Mouse (Mus musculus) B cell, adult 67 days (primary cell): ENCODE measurements around the gene Sds. TPM values are rescaled to one million over a fixed set of nuclear protein-coding genes. Genes with fewer than 3 reads are reported as not detected.

Experiments used
- total RNA-seq, 2 experiments: library from RNA; stranded (reverse); gene quantifications; 4 replicates each; pipeline ENCODE4 v1.2.4; 2023

The Sds gene
- total RNA-seq: not detected

DNA sequence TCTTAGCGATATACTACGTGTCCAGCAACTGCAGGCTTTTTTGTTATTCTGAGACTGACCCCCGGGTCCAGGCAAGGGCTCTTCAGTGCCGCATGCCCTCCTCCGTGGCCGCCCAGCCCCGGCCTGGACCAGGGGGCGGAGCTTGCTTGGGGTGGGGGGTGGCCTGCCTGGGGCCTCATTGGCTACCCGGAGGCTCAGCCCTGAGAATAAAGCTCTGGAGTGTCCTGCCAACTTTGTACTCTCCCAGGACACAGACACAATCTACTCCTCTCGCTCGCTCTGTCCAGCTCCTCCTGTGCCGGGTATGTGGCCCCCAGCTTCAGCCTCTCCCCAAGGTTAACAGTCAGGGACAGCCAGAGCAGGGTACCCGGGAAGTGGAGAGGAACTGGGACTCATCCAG is at the start of gene Sds:
Gene Sds (plus strand): TSS at position 231 of the 400 bp plus-strand sequence.

DNA sequence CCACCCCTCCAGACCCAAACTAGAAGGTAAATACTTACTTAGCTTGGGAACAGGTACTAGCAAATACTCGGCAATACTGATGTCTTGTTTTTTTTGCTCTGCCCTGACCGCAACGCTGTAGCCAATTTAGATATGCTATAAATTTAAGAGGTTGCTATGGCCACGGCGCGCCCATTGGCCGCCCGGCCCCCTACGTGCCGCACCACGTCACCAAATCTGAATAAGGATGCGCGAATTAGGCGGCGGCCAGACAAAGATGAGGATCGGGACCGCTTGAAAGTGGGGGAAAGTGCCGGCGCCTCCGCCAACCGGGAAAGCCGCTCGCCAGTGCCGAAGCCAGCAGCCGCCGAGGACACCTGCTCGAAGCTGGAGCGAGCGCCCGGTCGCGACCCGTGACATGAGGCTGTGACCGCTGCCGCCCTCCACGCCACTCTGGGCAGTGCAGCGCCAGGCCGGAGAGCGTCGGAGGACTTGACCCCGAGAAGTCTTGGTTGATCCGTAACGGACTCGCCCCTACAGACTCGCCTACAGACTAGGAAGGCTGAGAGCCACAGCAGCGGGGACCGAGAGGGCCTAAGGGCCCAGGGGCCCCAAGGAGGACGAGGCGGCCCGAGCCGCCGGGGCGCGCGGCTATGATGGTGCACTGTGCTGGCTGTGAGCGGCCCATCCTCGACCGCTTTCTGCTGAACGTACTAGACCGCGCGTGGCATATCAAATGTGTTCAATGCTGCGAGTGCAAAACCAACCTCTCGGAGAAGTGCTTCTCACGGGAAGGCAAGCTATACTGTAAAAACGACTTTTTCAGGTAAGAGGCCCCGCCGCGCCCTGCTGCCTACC is 44.5 kb upstream of the Sds start, which contains the start of gene Lhx5:
Gene Lhx5 (plus strand): TSS at position 51 of the 837 bp plus-strand sequence.

DNA sequence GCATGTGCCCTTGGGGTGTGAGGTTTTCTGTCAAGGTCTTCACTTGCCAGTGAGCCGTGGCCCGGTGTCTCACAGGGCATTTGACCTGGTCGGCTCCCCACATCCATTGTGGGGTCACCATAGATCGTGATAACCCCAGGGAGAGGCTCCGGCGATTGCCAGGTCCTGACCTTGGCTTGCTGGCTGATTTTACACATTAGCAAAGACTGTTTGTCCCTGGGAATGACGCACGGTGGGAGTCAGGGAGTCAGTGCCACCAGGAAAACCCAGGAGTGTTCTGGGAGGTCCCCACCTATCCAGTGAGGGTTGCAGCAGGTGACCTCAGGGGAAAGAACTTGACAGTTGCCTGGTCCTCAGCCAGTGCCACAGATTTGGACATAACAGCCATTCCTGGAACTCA is 3.6 kb upstream of the Sds start, which contains the start of gene Sdsl:
Gene Sdsl (minus strand): TSS at position 41 of the 400 bp plus-strand sequence.

DNA sequence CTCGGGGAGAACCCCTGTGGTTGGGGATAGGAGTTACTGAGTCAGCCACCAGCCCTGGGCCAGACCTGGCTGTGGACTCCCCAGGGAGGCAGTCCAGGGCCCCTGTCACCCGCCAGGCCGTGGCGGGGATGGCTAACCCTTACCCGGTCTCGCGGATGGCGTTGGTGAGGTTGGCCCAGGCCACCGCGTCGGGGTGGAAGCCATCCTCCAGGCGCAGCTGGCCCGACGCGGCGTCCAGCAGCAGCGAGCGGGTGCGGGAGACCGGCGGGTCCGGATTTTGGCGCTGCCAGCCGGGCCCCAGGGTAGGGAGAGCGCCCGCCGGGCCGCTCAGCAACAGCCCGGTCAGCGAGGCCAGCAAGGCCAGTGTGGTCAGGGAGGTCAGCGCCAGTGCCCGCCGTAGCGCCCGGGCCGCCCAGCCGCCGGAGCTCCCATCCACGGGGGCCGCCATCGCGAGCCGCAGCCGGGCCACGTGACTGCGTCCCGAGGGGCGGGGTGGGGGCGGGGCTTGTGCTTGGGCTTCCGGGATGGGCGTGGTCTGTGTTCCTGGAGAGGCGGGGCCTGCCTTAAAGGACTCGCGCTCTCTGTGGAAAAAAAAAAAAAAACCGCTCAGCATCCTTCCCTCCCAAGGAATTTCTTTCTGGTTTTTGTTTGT is 26.9 kb downstream of the Sds start, which contains the start of gene Plbd2:
Gene Plbd2 (minus strand): TSS at position 482 of the 652 bp plus-strand sequence.

DNA sequence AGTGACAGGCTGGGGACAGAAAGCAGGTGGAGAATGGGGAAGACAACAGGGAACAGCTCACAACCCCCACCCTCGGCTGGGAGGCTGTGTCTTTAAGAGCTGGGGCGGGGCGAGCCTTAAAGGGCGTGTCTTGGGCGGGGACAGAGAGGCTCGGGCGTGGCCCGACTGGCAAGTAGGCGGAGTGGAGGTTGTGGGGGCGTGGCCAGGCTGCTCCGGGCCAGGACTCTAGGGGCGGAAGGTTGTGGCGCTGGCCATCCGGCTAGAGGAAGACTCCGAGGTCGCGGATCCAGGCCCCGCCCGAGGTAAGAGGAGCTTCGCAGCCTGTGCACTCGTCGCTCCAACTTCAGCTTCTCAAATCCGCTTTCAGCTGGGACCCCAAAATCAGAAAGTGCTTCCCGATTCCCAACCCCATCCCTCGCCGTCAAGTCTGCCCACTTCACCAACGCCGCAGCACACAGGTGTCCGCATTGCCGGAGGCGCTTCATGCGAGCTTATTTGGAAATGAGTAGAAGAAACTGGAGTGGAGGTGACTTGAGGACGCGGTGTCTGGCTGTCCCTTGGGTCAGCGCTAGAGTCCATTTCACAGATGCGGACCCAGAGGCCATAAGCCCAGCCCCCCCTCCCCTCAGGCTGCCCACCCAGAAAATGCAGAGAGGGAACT is 34.8 kb downstream of the Sds start, which contains the start of gene Slc8b1:
Gene Slc8b1 (plus strand): TSS at position 187 of the 661 bp plus-strand sequence.

Other genes starting within 250 kb of the Sds start
- gene Lhx5, start 44.8 kb upstream of the Sds start, total RNA-seq: not detected
- not detected for gene Sdsl, start 3.7 kb upstream of the Sds start, total RNA-seq
- gene Plbd2, start 27.1 kb downstream of the Sds start, total RNA-seq: 10 to 100 TPM; 23.9 to 29.9 TPM
- 10 to 100 TPM; 12.7 to 28.1 TPM for gene Slc8b1, start 34.6 kb downstream of the Sds start, total RNA-seq
- gene Tpcn1, start 112.1 kb downstream of the Sds start, total RNA-seq: 10 to 100 TPM; 44.3 to 46.9 TPM
- gene Iqcd, start 112.5 kb downstream of the Sds start, total RNA-seq: not detected
- gene Rita1, start 136.1 kb downstream of the Sds start, total RNA-seq: 1 to 10 TPM; 5.8 to 6.0 TPM
- 100 to 1,000 TPM; 170 to 180 TPM for gene Ddx54, start 136.2 kb downstream of the Sds start, total RNA-seq
- gene Cfap73, start 157.7 kb downstream of the Sds start, total RNA-seq: not detected
- 10 to 100 TPM; 49.7 to 54.9 TPM for gene Rasal1, start 172.3 kb downstream of the Sds start, total RNA-seq
- 100 to 1,000 TPM; 260 to 264 TPM for gene Dtx1, start 235.4 kb downstream of the Sds start, total RNA-seq